Mouse (Mus musculus) T-helper 17 cell (primary cell): ENCODE data around the gene Psg27.
"Not testable (repeated sequence)": the region's sequence is repeated elsewhere in the genome, so short reads cannot be mapped to it uniquely, and the experiment has no call there.

Experiments used
- in situ Hi-C, 2 experiments: fragments of 300-600 bp; cut with MboI, MseI; formaldehyde crosslinking; loops; 1 replicate in 1 of 2; 2 replicates in 1 of 2; pipeline ENCODE4 v1.15.1; 2025; ENCODE audit warnings: high pct_unique_total_duplicates in 2 of 2

Gene Psg27

DNA sequence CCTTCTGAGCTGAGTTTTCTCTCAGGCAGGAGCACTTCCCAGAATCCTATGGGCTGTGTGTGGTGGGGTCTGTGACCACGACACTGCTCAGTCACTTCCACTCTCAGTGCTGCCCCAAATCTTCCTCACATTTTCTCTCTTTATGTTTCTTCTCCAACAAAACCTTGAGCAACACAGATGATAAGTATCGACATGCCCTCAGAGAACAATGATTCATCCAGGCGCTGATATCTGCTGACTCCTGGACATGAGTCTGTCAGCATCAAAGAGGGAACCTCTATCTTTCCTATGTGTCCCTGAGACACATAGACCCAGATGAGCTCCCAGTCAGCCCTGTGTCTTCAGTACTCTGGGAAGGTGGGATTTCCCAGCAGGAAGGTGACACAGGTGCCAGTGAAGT is at the start of gene Psg27:
Gene Psg27, minus strand, starts transcription at position 101 of the 400 bp plus-strand sequence.
- in situ Hi-C loops, result no loop called here

DNA sequence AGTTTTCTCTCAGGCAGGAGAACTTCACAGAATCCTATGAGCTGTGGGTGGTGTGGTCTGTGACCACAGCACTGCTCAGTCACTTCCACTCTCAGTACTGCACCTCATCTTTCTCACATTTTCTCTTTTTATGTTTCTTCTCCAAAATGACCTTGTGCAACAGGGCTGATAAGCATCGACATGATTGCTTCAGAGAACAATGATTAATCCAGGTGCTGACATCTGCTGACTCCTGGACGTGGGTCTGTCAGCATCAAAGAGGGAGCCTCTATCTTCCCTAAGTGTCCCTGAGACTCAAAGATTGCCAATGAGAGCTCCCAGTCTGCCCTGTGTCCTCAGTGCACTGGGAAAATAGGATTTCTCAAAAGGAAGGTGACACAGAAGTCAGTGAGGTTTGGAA is 49.3 kb upstream of the Psg27 start, which contains the start of gene Psg23:
Gene Psg23, minus strand, starts transcription at position 101 of the 400 bp plus-strand sequence.
- in situ Hi-C loops, result not testable (repeated sequence)

DNA sequence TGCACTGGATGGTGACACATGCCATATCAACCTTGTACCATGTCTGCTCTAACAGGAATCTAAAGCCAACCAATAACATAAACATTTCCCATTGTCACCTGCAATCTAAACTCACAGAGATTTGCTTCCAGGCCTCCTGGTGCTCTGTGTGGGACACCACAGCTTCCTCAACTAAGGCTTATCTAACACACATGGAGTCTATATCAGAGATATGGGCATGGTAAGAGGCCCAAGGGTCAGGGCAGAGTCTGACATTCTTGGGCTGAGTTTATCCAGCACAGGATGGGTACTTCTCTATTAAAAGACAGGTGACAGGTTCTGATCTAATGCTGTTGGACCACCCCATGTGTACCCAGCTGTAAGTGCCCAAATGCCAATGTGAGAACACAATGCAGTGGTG is 7.3 kb downstream of the Psg27 start:
- in situ Hi-C loops, result no loop called here

DNA sequence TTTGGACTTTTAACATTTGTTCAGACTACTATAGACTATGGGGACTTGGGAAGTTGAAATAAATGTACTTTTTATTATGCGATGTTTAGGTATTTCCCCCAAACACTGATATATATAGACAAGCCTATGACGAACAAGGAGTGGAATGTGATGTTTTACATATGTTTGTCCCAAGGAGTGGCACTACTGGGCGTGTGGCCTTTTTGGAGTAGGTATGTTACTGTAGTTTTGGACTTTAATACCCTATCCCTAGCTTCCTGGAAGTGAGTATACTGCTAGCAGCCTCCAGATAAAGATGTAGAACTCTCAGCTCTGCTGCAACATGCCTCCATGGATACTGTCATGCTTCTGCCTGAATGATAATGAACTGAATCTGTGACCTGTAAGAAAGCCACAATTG is 11.4 kb downstream of the Psg27 start:
- in situ Hi-C loops, result not testable (repeated sequence)

DNA sequence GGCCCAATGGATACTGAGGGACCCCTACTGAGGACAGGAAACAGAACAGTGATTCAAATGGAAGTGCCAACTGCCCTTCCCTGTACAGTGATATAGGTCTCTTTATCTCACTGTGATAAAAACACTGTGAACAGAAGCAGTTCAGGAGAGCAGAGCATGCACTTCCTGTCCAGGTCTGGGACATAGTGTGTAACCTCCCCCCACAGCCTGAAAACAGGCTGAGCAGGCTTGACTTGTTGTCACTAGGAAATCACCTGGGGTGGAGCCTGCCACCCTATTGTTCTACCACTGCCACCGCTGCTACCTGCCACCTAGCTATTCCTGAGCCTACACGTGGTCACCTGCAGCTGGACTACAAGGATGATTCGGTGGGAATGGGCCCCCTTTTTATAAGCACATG is 33.7 kb downstream of the Psg27 start:
- in situ Hi-C loops, result no loop called here

DNA sequence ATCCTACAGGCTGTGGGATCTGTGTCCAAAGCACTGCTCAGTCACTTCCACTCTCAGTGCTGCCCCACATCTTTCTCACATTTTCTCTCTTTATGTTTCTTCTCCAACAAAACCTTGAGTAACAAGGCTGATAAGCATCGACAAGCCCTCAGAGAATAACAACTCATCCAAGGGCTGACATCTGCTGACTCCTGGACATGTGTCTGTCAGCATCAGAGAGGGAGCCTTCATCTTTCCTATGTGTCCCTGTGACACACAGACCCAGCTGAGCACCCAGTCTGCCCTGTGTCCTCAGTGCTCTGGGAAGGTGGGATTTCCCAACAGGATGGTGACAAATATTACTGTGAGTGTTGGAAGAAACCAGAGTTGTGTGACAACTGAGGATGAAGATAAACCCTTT is 34.9 kb downstream of the Psg27 start, which contains the start of gene Psg25:
Gene Psg25, minus strand, starts transcription at position 101 of the 400 bp plus-strand sequence.
- in situ Hi-C loops, result no loop called here

DNA sequence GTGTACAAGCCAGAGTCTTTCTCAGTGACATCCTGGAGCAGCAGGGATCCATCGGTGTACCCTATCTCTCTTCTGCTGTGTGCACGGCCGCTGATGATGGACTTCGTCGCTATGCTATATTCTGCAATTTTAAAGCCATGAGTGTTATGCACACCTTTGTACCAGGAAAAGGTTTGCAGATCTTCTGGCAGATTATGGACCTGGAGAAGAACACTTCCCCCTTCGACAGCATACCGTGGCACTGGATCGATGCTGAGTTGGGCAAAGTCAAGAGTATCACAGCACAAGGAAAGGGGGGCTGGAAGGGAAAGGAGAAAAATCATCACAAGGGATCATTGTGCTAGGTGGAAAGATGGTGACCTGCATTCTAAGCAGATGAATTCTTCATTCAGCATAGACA is 42.4 kb downstream of the Psg27 start:
- in situ Hi-C loops, result no loop called here

DNA sequence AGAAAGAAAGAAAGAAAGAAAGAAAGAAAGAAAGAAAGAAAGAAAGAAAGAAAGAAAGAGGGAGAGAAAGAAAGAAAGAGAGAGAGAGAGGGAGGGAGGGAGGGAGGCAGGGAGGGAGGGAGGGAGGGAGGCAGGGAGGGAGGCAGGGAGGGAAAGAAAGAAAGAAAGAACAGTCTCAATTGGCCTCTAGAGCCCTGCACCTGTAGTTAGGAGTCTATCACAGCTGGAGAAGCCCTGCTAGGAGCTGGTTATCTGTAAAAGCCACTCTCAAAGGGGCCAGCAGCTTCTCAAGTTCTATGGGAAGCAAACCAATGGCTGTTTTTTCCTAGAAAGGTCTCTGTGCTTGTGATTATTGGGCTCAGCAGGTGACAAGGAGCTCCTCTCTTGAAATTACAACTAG is 54.3 kb downstream of the Psg27 start:
- in situ Hi-C loops, result not testable (repeated sequence)

DNA sequence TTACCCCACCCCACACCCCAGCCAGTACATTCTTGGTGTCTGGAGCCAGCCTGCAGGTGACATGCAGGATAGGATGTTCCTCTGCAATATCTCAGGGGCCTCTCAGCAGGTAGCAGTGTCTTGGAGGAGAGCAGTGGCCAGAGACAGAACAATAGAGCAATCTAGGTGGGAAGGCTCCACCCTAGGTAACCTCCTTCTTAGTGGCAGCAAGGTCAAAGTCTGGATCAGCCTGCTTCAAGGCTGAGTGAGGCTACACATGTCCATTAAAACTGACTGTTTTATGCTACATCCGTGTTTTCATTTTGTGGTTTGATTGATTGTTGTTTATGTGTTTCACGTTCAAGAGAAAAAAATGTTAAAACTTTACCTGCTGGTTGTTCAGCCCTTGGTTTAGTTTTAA is 54.7 kb downstream of the Psg27 start:
- in situ Hi-C loops, result not testable (repeated sequence)

DNA sequence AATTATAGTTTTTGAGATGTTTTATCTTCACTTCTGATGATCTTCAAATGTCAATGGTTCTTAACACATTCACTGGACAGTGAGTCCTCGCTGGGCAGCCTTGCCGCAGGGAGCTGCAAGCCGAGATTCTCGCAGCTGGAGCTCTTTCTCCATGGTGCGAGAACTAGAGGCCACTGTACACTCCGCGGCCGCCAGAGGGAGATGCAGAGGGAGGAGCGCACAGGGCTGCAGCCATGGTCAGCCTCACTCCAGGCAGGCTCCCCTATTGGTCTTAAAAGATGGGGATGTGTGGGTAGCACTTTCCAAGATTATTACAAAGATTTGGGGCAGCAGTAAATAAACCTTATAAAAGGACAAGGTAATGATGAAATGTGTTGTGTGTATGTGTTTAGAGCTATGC is 55.6 kb downstream of the Psg27 start:
- in situ Hi-C loops, result no loop called here
